In the genomic region with DNA sequence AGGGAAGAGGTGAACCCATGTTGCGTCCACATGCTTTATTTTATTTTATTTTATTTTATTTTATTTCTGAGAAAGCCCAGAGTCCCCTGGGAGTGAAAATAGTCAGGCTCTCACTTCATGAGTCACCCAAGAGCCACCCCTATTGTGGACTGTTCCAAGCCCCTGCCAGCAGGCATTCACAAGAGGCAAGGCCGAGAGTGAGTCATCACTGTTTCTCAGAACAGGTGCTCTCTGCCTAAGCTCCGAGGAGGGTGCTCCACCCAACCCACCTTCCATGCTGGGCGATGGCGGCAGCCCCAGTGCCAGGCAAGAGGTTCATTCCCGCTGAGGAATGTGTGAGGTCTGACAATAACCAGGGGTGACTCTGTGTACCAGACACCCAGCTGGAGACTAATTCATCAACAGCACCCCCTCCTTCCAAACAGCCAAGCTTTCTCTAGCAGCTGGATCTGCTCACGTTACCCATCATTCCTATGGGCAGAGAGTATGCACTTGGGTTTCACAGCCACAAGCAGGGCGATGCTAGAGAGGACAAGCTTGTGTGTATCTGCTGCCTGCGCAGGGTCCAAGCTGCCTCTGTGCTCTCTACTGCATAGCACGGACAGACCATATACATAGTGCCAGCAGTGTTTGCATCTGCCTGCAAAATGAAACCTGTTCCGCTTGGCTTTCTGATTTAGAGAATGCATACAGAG, we compare ENCODE assay signal across 10 mouse cellular contexts.
DNase-seq lines count a peak whose midpoint lies in the region; ATAC-seq and TF ChIP-seq lines count a peak whose summit lies in the region.
"Had no signal": no experiment of that assay in that cellular context is flagged by ENCODE, and none has a peak within 500 bp of the region (broad histone marks: within the 10 kb centered on the region; RNA-seq: fewer than 3 reads in every experiment).

No protein-coding gene starts in this region.

- intact Hi-C loops in gastrocnemius, adult 2 months (cut with DNase I), result no loop called here

- H3K4me2 ChIP-seq in lung, embryonic 14.5 days, result no peak overlapping the region
- H3K4me2 ChIP-seq: liver, embryonic 11.5 days had no signal

- 42% methylated on average over 11 of the region's 11 CpGs for WGBS in lung, embryonic 14.5 days
- 56% methylated on average over 11 of the region's 11 CpGs for WGBS in lung, adult 2 months
- 50% methylated on average over 11 of the region's 11 CpGs for WGBS in small intestine, adult 2 months
- WGBS in midbrain, embryonic 10.5 days, result 82% methylated on average over 11 of the region's 11 CpGs

- no peak for TF ChIP-seq CTCF in lung, embryonic 14.5 days (IDR thresholded peaks at IDR 0.05; ENCODE audit: low read depth)
- no peak for TF ChIP-seq CTCF in lung, adult 2 months (IDR thresholded peaks at IDR 0.05; ENCODE audit: insufficient read depth, low read length)
- no peak for TF ChIP-seq CTCF in small intestine, adult 2 months (IDR thresholded peaks at IDR 0.05; ENCODE audit: extremely low read depth, insufficient read length, insufficient replicate concordance, low read depth, low read length)
- no peak for TF ChIP-seq CTCF in gastrocnemius, adult 2 months (IDR thresholded peaks at IDR 0.05)

- no peaks in the 10 kb centered on the region for H3K36me3 ChIP-seq in lung, embryonic 14.5 days (ENCODE audit: insufficient read depth)
- H3K36me3 ChIP-seq in small intestine, adult 2 months (ENCODE audit: control insufficient read depth, insufficient read depth, low read length), result no peaks in the 10 kb centered on the region
- H3K36me3 ChIP-seq in midbrain, embryonic 10.5 days, result no peaks in the 10 kb centered on the region
- H3K36me3 ChIP-seq: hindbrain, embryonic 10.5 days had no signal

- H3K27me3 ChIP-seq in lung, embryonic 14.5 days (ENCODE audit: insufficient read depth, low read length), result no peaks in the 10 kb centered on the region
- no peaks in the 10 kb centered on the region for H3K27me3 ChIP-seq in small intestine, adult 2 months (ENCODE audit: control insufficient read depth, insufficient read depth, low read length)
- 0 out of 2 replicates have a peak, but pooled peaks cover under 1% of the 10 kb centered on the region for H3K27me3 ChIP-seq in midbrain, embryonic 10.5 days (ENCODE audit: low read depth, poor library complexity, severe bottlenecking)

- ATAC-seq in lung, embryonic 14.5 days (ENCODE audit: insufficient read depth), result peak; percentile 70

- H3K4me3 ChIP-seq in lung, embryonic 14.5 days (ENCODE audit: low read depth, low read length), result no peak overlapping the region
- no peak overlapping the region for H3K4me3 ChIP-seq in lung, adult 2 months (replicated peaks; ENCODE audit: extremely low read depth, low read depth, low read length)
- no peak overlapping the region for H3K4me3 ChIP-seq in small intestine, adult 2 months (ENCODE audit: low read depth, low read length)
- H3K4me3 ChIP-seq in gastrocnemius, adult 2 months, result no peak overlapping the region
- no peak overlapping the region for H3K4me3 ChIP-seq in midbrain, embryonic 10.5 days
- H3K4me3 ChIP-seq: hindbrain, embryonic 10.5 days had no signal

- no peak overlapping the region for H3K9ac ChIP-seq in lung, embryonic 14.5 days

- peak; percentile 33 for DNase-seq in cerebellum, adult 8-10 months
- DNase-seq in cerebellum, postnatal 10 days, result no peak
- DNase-seq in lung, embryonic 14.5 days, result peak; percentile 63
- DNase-seq in lung, adult 2 months, result no peak
- peak; percentile 36 to 47 for DNase-seq in cerebellum, postnatal 36 days
- no peak for DNase-seq in gastrocnemius, adult 2 months
- no peak for DNase-seq in midbrain, embryonic 10.5 days (ENCODE audit: low spot score)

- TF ChIP-seq POLR2A in lung, adult 2 months (IDR thresholded peaks at IDR 0.05; ENCODE audit: borderline replicate concordance, extremely low read depth, low read depth, low read length), result no peak
- TF ChIP-seq POLR2A in small intestine, adult 2 months (IDR thresholded peaks at IDR 0.05; ENCODE audit: low read depth, low read length), result no peak

- H3K4me1 ChIP-seq in lung, embryonic 14.5 days (ENCODE audit: insufficient read depth), result peaks cover 12% of the 10 kb centered on the region; the same call in 1 of the 2 replicates
- peaks cover 3% of the 10 kb centered on the region for H3K4me1 ChIP-seq in lung, adult 2 months (ENCODE audit: control insufficient read depth, insufficient read depth, low read length)
- peaks cover 44% of the 10 kb centered on the region for H3K4me1 ChIP-seq in small intestine, adult 2 months (ENCODE audit: control insufficient read depth, insufficient read depth, insufficient read length, low read length)
- peaks cover 10% of the 10 kb centered on the region; the same call in 1 of the 2 replicates for H3K4me1 ChIP-seq in midbrain, embryonic 10.5 days
- H3K4me1 ChIP-seq: hindbrain, embryonic 10.5 days had no signal

- H3K9me3 ChIP-seq in lung, embryonic 14.5 days (ENCODE audit: low read depth, low read length), result no peaks in the 10 kb centered on the region
- no peaks in the 10 kb centered on the region for H3K9me3 ChIP-seq in midbrain, embryonic 10.5 days (replicated peaks)
- H3K9me3 ChIP-seq: hindbrain, embryonic 10.5 days had no signal

- no peak overlapping the region for H3K27ac ChIP-seq in lung, embryonic 14.5 days (ENCODE audit: low read depth)
- H3K27ac ChIP-seq in small intestine, adult 2 months (ENCODE audit: insufficient read depth, low read depth, low read length), result peak overlapping the region; percentile 45
- no peak overlapping the region for H3K27ac ChIP-seq in gastrocnemius, adult 2 months
- H3K27ac ChIP-seq in midbrain, embryonic 10.5 days (replicated peaks), result no peak overlapping the region
- H3K27ac ChIP-seq: hindbrain, embryonic 10.5 days had no signal

Comparison
In these comparisons a context has a peak if more than half of its experiments do, and no peak if none do; other contexts are left out.
1. DNase-seq: peak in cerebellum, adult 8-10 months (single experiment), lung, embryonic 14.5 days (single experiment) and cerebellum, postnatal 36 days (2 of 2); none in cerebellum, postnatal 10 days (0 of 2), lung, adult 2 months (single experiment), gastrocnemius, adult 2 months (single experiment) and midbrain, embryonic 10.5 days (single experiment).